Mouse (Mus musculus): Measurements from ENCODE around the gene Wdr54. TPM values are rescaled to one million over a fixed set of nuclear protein-coding genes. Genes with fewer than 3 reads are reported as not detected.

The Wdr54 gene
- polyA plus RNA-seq, 1 experiment from 2014 or later, result 19.3 TPM

- peaks cover 20% of the 10 kb centered on the region for H3K36me3 ChIP-seq
- peak overlapping the region; percentile 76 for H3K9ac ChIP-seq
- H3K27ac ChIP-seq (replicated peaks), result peak overlapping the region; percentile 95
- H3K4me1 ChIP-seq (replicated peaks), result peaks cover 59% of the 10 kb centered on the region
- no peaks in the 10 kb centered on the region for H3K27me3 ChIP-seq
- peak; percentile 2; the same call in 1 of the 2 replicates for ATAC-seq (ENCODE audit: low FRiP score, low read depth)
- 2% methylated on average over 38 of the region's 52 CpGs for WGBS
- no peaks in the 10 kb centered on the region for H3K9me3 ChIP-seq
- H3K4me3 ChIP-seq, result peak overlapping the region; percentile 65
- peak overlapping the region; percentile 99 for H3K4me2 ChIP-seq
These were observed 34.1 kb downstream of the Wdr54 start for GRCm38 (mm10) chr6:83121863-83122710.

- Histone ChIP-seq H3K27me3 (no peaks in the 10 kb centered on the region), H3K4me3 (peak within 1 kb of the TSS; percentile 65), H3K36me3 (peaks cover 22% of the 10 kb centered on the region), H3K27ac (replicated peaks) (peak within 1 kb of the TSS; percentile 95), H3K4me2 (peak within 1 kb of the TSS; percentile 99), H3K4me1 (replicated peaks) (peaks cover 68% of the 10 kb centered on the region), H3K9me3 (no peaks in the 10 kb centered on the region), H3K9ac (peak within 1 kb of the TSS; percentile 76)
- WGBS, result under 1% methylated on average over 38 of the region's 38 CpGs
- peak; percentile 96 for ATAC-seq (ENCODE audit: low FRiP score, low read depth)
These were observed 35.0 kb downstream of the Wdr54 start, which contains the start of gene Wbp1 for GRCm38 (mm10) chr6:83120930-83121862. TSS of gene Wbp1 (minus strand) at chr6:83121559.

DNA sequence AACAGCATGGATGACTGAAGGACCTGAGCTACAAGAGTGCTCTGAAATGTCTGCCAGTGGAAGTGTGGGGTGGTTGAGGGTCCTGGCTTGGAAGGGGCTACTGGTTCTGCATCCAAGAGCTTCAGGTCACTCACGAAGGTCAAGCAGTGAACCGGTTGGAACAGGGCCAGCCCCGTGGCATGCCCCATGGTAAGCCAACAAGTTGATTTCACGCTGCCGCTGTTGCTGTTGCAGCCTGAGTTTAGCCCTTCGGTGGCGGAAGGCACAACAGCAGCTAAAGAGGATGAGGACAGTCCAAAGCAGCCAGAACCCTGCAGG, 36.5 kb downstream of the Wdr54 start:
- whole genome bisulfite sequencing, result 51% methylated on average over 7 of the region's 7 CpGs
- Histone ChIP-seq H3K9me3 (no peaks in the 10 kb centered on the region), H3K27ac (replicated peaks) (no peak overlapping the region), H3K4me1 (replicated peaks) (peaks cover 69% of the 10 kb centered on the region), H3K4me2 (peak overlapping the region; percentile 99), H3K4me3 (peak overlapping the region; percentile 65), H3K9ac (peak overlapping the region; percentile 70; the same call in 1 of the 2 replicates), H3K27me3 (no peaks in the 10 kb centered on the region), H3K36me3 (peaks cover 22% of the 10 kb centered on the region)
- no peak for ATAC-seq (ENCODE audit: low FRiP score, low read depth)

GRCm38 (mm10) chr6:83118825-83119733, 37.1 kb downstream of the Wdr54 start:
- Histone ChIP-seq H3K27ac (replicated peaks) (no peak overlapping the region), H3K4me3 (no peak overlapping the region; the same call in 1 of the 2 replicates), H3K4me2 (peak overlapping the region; percentile 99), H3K9me3 (no peaks in the 10 kb centered on the region), H3K9ac (no peak overlapping the region), H3K27me3 (no peaks in the 10 kb centered on the region), H3K4me1 (replicated peaks) (peaks cover 68% of the 10 kb centered on the region), H3K36me3 (peaks cover 22% of the 10 kb centered on the region)
- no peak for ATAC-seq (ENCODE audit: low FRiP score, low read depth)
- 87% methylated on average over 14 of the region's 14 CpGs for WGBS

GRCm38 (mm10) chr6:83118369-83118768, 37.8 kb downstream of the Wdr54 start:
- no peak for ATAC-seq (ENCODE audit: low FRiP score, low read depth)
- peaks cover 22% of the 10 kb centered on the region for H3K36me3 ChIP-seq
- H3K4me1 ChIP-seq (replicated peaks), result peaks cover 64% of the 10 kb centered on the region
- 78% methylated on average over 11 of the region's 11 CpGs for WGBS
- H3K9ac ChIP-seq, result no peak overlapping the region
- H3K4me3 ChIP-seq, result no peak overlapping the region
- H3K27ac ChIP-seq (replicated peaks), result no peak overlapping the region
- no peak overlapping the region for H3K4me2 ChIP-seq
- H3K27me3 ChIP-seq, result no peaks in the 10 kb centered on the region
- H3K9me3 ChIP-seq, result no peaks in the 10 kb centered on the region

GRCm38 (mm10) chr6:83117616-83118015, 38.6 kb downstream of the Wdr54 start:
- Histone ChIP-seq H3K4me3 (no peak overlapping the region), H3K27me3 (no peaks in the 10 kb centered on the region), H3K9me3 (no peaks in the 10 kb centered on the region), H3K4me2 (no peak overlapping the region), H3K4me1 (replicated peaks) (peaks cover 58% of the 10 kb centered on the region), H3K9ac (no peak overlapping the region), H3K36me3 (peaks cover 22% of the 10 kb centered on the region), H3K27ac (replicated peaks) (no peak overlapping the region)
- no peak for ATAC-seq (ENCODE audit: low FRiP score, low read depth)
- 91% methylated on average over 13 of the region's 13 CpGs for WGBS

- H3K36me3 ChIP-seq, result peaks cover 22% of the 10 kb centered on the region
- 89% methylated on average over 4 of the region's 4 CpGs for WGBS
- no peak overlapping the region for H3K27ac ChIP-seq (replicated peaks)
- no peak for ATAC-seq (ENCODE audit: low FRiP score, low read depth)
- H3K4me2 ChIP-seq, result peak overlapping the region; percentile 95; the same call in 1 of the 2 replicates
- no peaks in the 10 kb centered on the region for H3K9me3 ChIP-seq
- no peak overlapping the region for H3K9ac ChIP-seq
- no peaks in the 10 kb centered on the region for H3K27me3 ChIP-seq
- no peak overlapping the region for H3K4me3 ChIP-seq
- H3K4me1 ChIP-seq (replicated peaks), result peaks cover 52% of the 10 kb centered on the region
These were observed 39.1 kb downstream of the Wdr54 start for GRCm38 (mm10) chr6:83117165-83117438.

DNA sequence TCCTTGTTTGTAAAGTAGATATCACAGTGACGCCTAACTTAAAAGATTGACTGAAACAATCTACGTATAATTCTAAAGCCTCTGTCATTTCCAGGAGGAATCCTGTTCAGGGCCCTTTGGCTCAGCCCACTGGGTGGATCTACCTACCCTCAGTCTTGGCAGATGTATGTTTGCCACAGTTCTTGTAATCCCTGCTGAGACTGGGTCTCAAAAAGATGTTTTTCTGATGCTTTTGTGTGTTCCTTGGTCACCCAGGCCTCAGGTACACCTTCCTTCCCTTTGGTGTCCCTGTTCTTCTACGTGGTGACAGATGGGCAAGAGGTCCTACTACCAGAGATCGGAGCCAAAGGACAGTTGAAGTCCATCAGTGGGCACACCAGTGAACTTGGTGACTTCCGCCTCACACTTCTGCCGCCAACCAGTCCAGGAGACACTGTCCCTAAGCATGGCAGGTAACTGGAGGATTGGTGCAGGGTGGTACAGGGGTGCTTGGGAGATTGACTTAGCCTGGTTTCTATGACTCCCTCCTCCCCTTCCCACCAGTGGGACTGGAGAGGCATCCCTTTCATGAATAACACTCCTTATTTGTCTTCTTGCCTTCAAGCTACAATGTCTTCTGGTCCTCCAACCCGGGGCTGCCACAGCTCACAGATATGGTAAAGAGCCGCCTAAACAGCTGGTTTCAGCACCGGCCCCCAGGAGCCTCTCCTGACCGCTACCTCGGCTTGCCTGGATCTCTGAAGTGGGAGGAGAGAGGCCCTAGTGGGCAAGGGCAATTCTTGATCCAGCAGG, 39.6 kb downstream of the Wdr54 start:
- Histone ChIP-seq H3K4me2 (peak overlapping the region; percentile 95), H3K9me3 (no peaks in the 10 kb centered on the region), H3K9ac (peak overlapping the region; percentile 86), H3K4me3 (peak overlapping the region; percentile 70), H3K4me1 (replicated peaks) (peaks cover 48% of the 10 kb centered on the region), H3K36me3 (peaks cover 22% of the 10 kb centered on the region), H3K27ac (replicated peaks) (0 out of 2 replicates have a peak overlapping the region, but pooled peaks have one; percentile 81), H3K27me3 (no peaks in the 10 kb centered on the region)
- WGBS, result 86% methylated on average over 11 of the region's 11 CpGs
- ATAC-seq (ENCODE audit: low FRiP score, low read depth), result no peak

DNA sequence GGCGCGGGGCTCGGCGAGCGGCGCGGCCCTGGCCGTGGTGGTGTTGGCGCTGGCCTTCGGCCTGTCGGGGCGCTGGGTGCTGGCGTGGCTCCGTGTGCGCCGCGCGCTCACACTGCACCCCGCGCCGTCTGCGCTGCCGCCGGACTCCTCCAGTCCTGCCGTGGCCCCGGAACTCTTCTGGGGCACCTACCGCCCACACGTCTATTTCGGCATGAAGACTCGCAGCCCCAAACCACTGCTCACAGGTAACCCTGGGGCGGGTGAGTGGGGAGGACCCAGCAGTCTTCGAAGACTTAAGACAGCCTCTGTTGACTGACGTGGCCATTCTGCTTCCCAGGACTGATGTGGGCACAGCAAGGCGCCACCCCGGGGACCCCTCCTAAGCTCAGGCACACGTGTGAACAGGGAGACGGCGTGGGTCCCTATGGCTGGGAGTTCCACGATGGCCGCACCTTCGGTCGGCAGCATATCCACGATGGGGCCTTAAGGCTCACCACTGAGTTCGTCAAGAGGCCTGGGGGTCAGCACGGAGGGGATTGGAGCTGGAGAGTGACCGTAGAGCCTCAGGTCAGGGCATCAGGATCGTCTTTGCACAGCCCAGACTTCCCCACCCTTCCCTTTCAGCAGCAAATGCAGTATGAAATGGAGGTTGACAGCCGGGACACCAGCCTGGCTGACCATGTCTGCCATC, 40.4 kb downstream of the Wdr54 start:
- Histone ChIP-seq H3K9me3 (no peaks in the 10 kb centered on the region), H3K27ac (replicated peaks) (peak overlapping the region; percentile 81), H3K9ac (peak overlapping the region; percentile 86), H3K4me2 (peak overlapping the region; percentile 95), H3K36me3 (peaks cover 22% of the 10 kb centered on the region), H3K27me3 (no peaks in the 10 kb centered on the region), H3K4me1 (replicated peaks) (peaks cover 48% of the 10 kb centered on the region), H3K4me3 (peak overlapping the region; percentile 70)
- ATAC-seq (ENCODE audit: low FRiP score, low read depth), result peak; percentile 63
- WGBS, result 2% methylated on average over 37 of the region's 48 CpGs

GRCm38 (mm10) chr6:83115011-83115671, 41.1 kb downstream of the Wdr54 start, which contains the start of gene Mogs:
TSS of gene Mogs (plus strand) at chr6:83115496.
- WGBS, result 1% methylated on average over 51 of the region's 58 CpGs
- ATAC-seq (ENCODE audit: low FRiP score, low read depth), result peak; percentile 91
- H3K27me3 ChIP-seq, result no peaks in the 10 kb centered on the region
- H3K9me3 ChIP-seq, result no peaks in the 10 kb centered on the region
- H3K4me2 ChIP-seq, result peak within 1 kb of the TSS; percentile 95
- peak within 1 kb of the TSS; percentile 81 for H3K27ac ChIP-seq (replicated peaks)
- H3K4me1 ChIP-seq (replicated peaks), result peaks cover 46% of the 10 kb centered on the region
- H3K4me3 ChIP-seq, result peak within 1 kb of the TSS; percentile 70
- peaks cover 22% of the 10 kb centered on the region for H3K36me3 ChIP-seq
- peak within 1 kb of the TSS; percentile 86 for H3K9ac ChIP-seq
